ENCODE assay signal across 25 mouse cellular contexts in the genomic region with DNA sequence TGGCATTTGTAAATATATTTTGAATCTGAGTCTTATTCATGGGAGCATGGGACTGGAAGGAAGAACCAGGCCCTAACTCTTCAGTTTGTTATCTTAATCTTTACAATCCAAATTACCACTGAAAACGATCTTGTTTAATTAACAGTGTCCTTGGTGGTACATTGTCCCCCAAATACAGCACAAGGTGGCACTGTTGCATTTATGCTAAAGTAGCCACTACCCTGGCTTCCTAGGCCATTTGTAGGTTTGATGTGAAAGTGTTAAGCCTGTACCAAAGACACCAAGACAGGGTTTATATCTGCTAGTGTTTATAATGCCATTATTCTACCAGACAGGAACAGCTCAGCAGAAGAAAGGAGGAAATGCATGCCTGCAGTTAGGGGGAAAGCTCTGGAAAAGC.
DNase-seq lines count a peak whose midpoint lies in the region; ATAC-seq and TF ChIP-seq lines count a peak whose summit lies in the region.
"Had no signal": no experiment of that assay in that cellular context is flagged by ENCODE, and none has a peak within 500 bp of the region (broad histone marks: within the 10 kb centered on the region; RNA-seq: fewer than 3 reads in every experiment).

No protein-coding gene starts in this region.

- no peak overlapping the region for H3K4me3 ChIP-seq in left cerebral cortex, adult 2 months
- no peak overlapping the region for H3K4me3 ChIP-seq in CH12.LX (replicated peaks in 1 of 3; ENCODE audit: low read depth in 2 of 3, low read length in 2 of 3, poor library complexity in 1 of 3)
- H3K4me3 ChIP-seq in midbrain, embryonic 11.5 days (ENCODE audit: low read depth, low read length), result no peak overlapping the region
- H3K4me3 ChIP-seq: forebrain, embryonic 15.5 days; hindbrain, embryonic 12.5 days; limb, embryonic 12.5 days; liver, embryonic 13.5 days; megakaryocyte, embryonic 14.5 days; myocyte; neural tube, embryonic 13.5 days had no signal

- H3K36me3 ChIP-seq in CH12.LX (replicated peaks in 1 of 2; ENCODE audit: control insufficient read depth in 1 of 2, insufficient read depth in 1 of 2, low read length in 1 of 2), result no peaks in the 10 kb centered on the region
- no peaks in the 10 kb centered on the region for H3K36me3 ChIP-seq in midbrain, embryonic 11.5 days (ENCODE audit: control insufficient read depth, insufficient read depth, low read length)
- H3K36me3 ChIP-seq: forebrain, embryonic 15.5 days; hindbrain, embryonic 12.5 days; limb, embryonic 12.5 days; liver, embryonic 13.5 days; neural tube, embryonic 13.5 days had no signal

- no peaks in the 10 kb centered on the region for H3K9me3 ChIP-seq in CH12.LX (replicated peaks; ENCODE audit: low read length)
- H3K9me3 ChIP-seq in midbrain, embryonic 11.5 days (ENCODE audit: control insufficient read depth, low read length), result no peaks in the 10 kb centered on the region
- H3K9me3 ChIP-seq: forebrain, embryonic 15.5 days; hindbrain, embryonic 12.5 days; limb, embryonic 12.5 days; liver, embryonic 13.5 days; megakaryocyte, embryonic 14.5 days; neural tube, embryonic 13.5 days had no signal

- TF ChIP-seq POLR2A in CH12.LX (IDR thresholded peaks at IDR 0.05; ENCODE audit: low read depth, low read length), result no peak

- H3K79me2 ChIP-seq in CH12.LX (replicated peaks; ENCODE audit: control insufficient read depth, extremely low read depth, insufficient read depth, poor library complexity, severe bottlenecking), result no peaks in the 10 kb centered on the region

- peak; percentile 82 for TF ChIP-seq RAD21 in CH12.LX (IDR thresholded peaks at IDR 0.05; ENCODE audit: low read depth, low read length)

- in situ Hi-C loops in CH12.LX (cut with MboI; ENCODE audit: low pct_ligation_motif_present, low pct_unique_long_range_greater_than_20kb, low sequenced_read_pairs), result no loop called here

- no peaks in the 10 kb centered on the region for H3K27me3 ChIP-seq in CH12.LX (replicated peaks)
- no peaks in the 10 kb centered on the region for H3K27me3 ChIP-seq in midbrain, embryonic 11.5 days (ENCODE audit: control insufficient read depth, insufficient read depth, low read length)
- H3K27me3 ChIP-seq: forebrain, embryonic 15.5 days; hindbrain, embryonic 12.5 days; limb, embryonic 12.5 days; liver, embryonic 13.5 days; megakaryocyte, embryonic 14.5 days; neural tube, embryonic 13.5 days had no signal

- TF ChIP-seq CTCF in left cerebral cortex, adult 2 months (IDR thresholded peaks at IDR 0.05), result peak; percentile 17
- TF ChIP-seq CTCF in CH12.LX (conservative IDR thresholded peaks at IDR 0.05 in 1 of 2, IDR thresholded peaks at IDR 0.05 in 1 of 2; ENCODE audit: low read depth in 2 of 2, low read length in 2 of 2), result peak; percentile 15 to 68; a peak in 2 of 4 replicates

- H3K27ac ChIP-seq in left cerebral cortex, adult 2 months, result no peak overlapping the region
- no peak overlapping the region for H3K27ac ChIP-seq in CH12.LX (ENCODE audit: insufficient read depth, low read depth)
- no peak overlapping the region for H3K27ac ChIP-seq in midbrain, embryonic 11.5 days (ENCODE audit: low read depth, low read length)
- H3K27ac ChIP-seq: forebrain, embryonic 15.5 days; hindbrain, embryonic 12.5 days; limb, embryonic 12.5 days; liver, embryonic 13.5 days; neural tube, embryonic 13.5 days had no signal

- dilution Hi-C loops in CH12.LX (cut with MboI; ENCODE audit: extremely low pct_ligation_motif_present, extremely low pct_unique_long_range_greater_than_20kb, low sequenced_read_pairs), result no loop called here

- DNase-seq in CD4-positive, CD25-positive, alpha-beta regulatory T cell, adult 2 months (ENCODE audit: low read depth, low spot score), result peak; percentile 11
- DNase-seq in left cerebral cortex, adult 2 months (ENCODE audit: extremely low spot score in 1 of 2, low spot score in 2 of 2), result no peak
- no peak for DNase-seq in left cerebral cortex, adult 9 months (ENCODE audit: low spot score in 2 of 2)
- peak; percentile 20 for DNase-seq in CH12.LX (ENCODE audit: extremely low read depth)
- DNase-seq in midbrain, embryonic 11.5 days (ENCODE audit: low spot score, missing footprints), result no peak
- DNase-seq in urinary bladder, postnatal 25 days (ENCODE audit: low spot score), result no peak
- DNase-seq: adrenal gland, postnatal 36 days; cerebellum, adult 11 months; cerebellum, postnatal 14 days; heart, postnatal 10 days; kidney, adult 8-10 months; kidney, postnatal 14 days; liver, embryonic 13.5 days; retina, postnatal 1 day; thymus, postnatal 25 days had no signal

- 78% methylated on average over 1 of the region's 1 CpGs for WGBS in midbrain, embryonic 11.5 days

- no peak overlapping the region for H3K4me2 ChIP-seq in CH12.LX (ENCODE audit: insufficient read depth, low read depth, poor library complexity, severe bottlenecking)
- H3K4me2 ChIP-seq in midbrain, embryonic 11.5 days, result no peak overlapping the region
- H3K4me2 ChIP-seq: forebrain, embryonic 15.5 days; heart, embryonic 11.5 days; hindbrain, embryonic 12.5 days; limb, embryonic 12.5 days; liver, embryonic 13.5 days; neural tube, embryonic 13.5 days had no signal

- H3K9ac ChIP-seq in CH12.LX (ENCODE audit: insufficient read depth, low read depth), result no peak overlapping the region
- H3K9ac ChIP-seq in midbrain, embryonic 11.5 days (ENCODE audit: low read length), result no peak overlapping the region
- H3K9ac ChIP-seq: forebrain, embryonic 15.5 days; hindbrain, embryonic 12.5 days; limb, embryonic 12.5 days; liver, embryonic 13.5 days; neural tube, embryonic 13.5 days had no signal

- intact Hi-C loops in left cerebral cortex, adult 2 months (cut with DNase I), result no loop called here

- no peak for TF ChIP-seq EP300 in CH12.LX (IDR thresholded peaks at IDR 0.05; ENCODE audit: low read length)

- ATAC-seq in CD4-positive, CD25-positive, alpha-beta regulatory T cell, adult 4 months, result no peak
- ATAC-seq in hematopoietic stem cell, adult 5-6 weeks (replicated peaks in 1 of 2; ENCODE audit: insufficient read depth in 1 of 2, low FRiP score in 2 of 2, low TSS enrichment in 1 of 2, low read depth in 1 of 2, poor library complexity in 2 of 2, severe bottlenecking in 2 of 2), result peak; percentile 67 to 71; a peak in 3 of 4 replicates
- no peak for ATAC-seq in midbrain, embryonic 11.5 days (ENCODE audit: low FRiP score)
- ATAC-seq: forebrain, embryonic 15.5 days; midbrain, embryonic 16.5 days had no signal

- no peaks in the 10 kb centered on the region for H3K4me1 ChIP-seq in CH12.LX (ENCODE audit: control insufficient read depth in 1 of 2, insufficient read depth in 2 of 2)
- no peaks in the 10 kb centered on the region for H3K4me1 ChIP-seq in midbrain, embryonic 11.5 days (ENCODE audit: control insufficient read depth, insufficient read depth, low read length)
- H3K4me1 ChIP-seq: forebrain, embryonic 15.5 days; hindbrain, embryonic 12.5 days; limb, embryonic 12.5 days; liver, embryonic 13.5 days; neural tube, embryonic 13.5 days had no signal

TF ChIP-seq in CH12.LX, 34 proteins besides CTCF, POLR2A, EP300 and RAD21:
- TF ChIP-seq SMC3 (IDR thresholded peaks at IDR 0.05; ENCODE audit: low read depth, low read length) (peak; percentile 82), NRF1 (IDR thresholded peaks at IDR 0.05; ENCODE audit: low read depth, low read length) (no peak), TCF12 (IDR thresholded peaks at IDR 0.05; ENCODE audit: low read depth, low read length) (no peak), E2F4 (IDR thresholded peaks at IDR 0.05; ENCODE audit: insufficient replicate concordance, low read depth, low read length) (no peak), JUN (IDR thresholded peaks at IDR 0.05; ENCODE audit: insufficient read depth, low read depth, low read length) (no peak), NELFE (IDR thresholded peaks at IDR 0.05; ENCODE audit: low read depth, low read length) (no peak)
TF ChIP-seq in CH12.LX: peak in this region for 1.

Comparison
In these comparisons a context has a peak if more than half of its experiments do, and no peak if none do; other contexts are left out.
1. DNase-seq: peak in CD4-positive, CD25-positive, alpha-beta regulatory T cell, adult 2 months (single experiment) and CH12.LX (single experiment); none in left cerebral cortex, adult 2 months (0 of 2), left cerebral cortex, adult 9 months (0 of 2), midbrain, embryonic 11.5 days (single experiment) and urinary bladder, postnatal 25 days (single experiment).
2. ATAC-seq: peak in hematopoietic stem cell, adult 5-6 weeks (2 of 2); none in CD4-positive, CD25-positive, alpha-beta regulatory T cell, adult 4 months (single experiment) and midbrain, embryonic 11.5 days (single experiment).